In the genomic region with DNA sequence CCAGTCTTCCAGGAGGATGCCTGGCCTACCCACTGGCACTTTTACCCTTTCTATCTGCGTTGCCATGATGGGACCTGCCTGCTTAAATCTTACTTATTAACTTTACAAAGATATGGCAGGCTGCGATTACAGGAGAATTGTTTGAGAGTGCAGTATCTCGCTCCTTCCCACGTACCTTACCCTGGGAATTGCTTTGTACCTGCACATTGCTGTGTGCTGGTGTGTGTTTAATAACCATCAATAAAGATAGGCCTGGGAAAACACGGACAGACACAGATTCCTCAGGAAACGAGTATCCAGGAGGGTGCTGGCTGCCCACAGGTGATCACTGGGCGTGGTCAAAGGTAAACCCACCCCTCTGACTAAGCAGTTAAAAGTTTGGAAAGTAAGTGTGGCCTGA, we compare ENCODE assay signal across 20 mouse cellular contexts. TPM values are rescaled to one million over a fixed set of nuclear protein-coding genes. Genes with fewer than 3 reads are reported as not detected.
DNase-seq lines count a peak whose midpoint lies in the region; ATAC-seq and TF ChIP-seq lines count a peak whose summit lies in the region.
"Had no signal": no experiment of that assay in that cellular context is flagged by ENCODE, and none has a peak within 500 bp of the region (broad histone marks: within the 10 kb centered on the region; RNA-seq: fewer than 3 reads in every experiment).

No protein-coding gene starts in this region.

- intact Hi-C loops in left cerebral cortex, postnatal 36 days (cut with DNase I) = no loop called here

- no peak for DNase-seq in lung, postnatal 0 days (ENCODE audit: low spot score)
- DNase-seq in lung, adult 2 months = no peak
- DNase-seq in left cerebral cortex, postnatal 36 days (ENCODE audit: low spot score in 2 of 2) = no peak
- DNase-seq in frontal cortex, adult 2 months (ENCODE audit: extremely low spot score in 1 of 2, low spot score in 1 of 2) = no peak
- DNase-seq: adrenal gland, adult 8-10 months; adrenal gland, postnatal 36 days; cerebellum, adult 2 months; cerebellum, postnatal 10 days; forebrain, postnatal 0 days; gastrocnemius, postnatal 25 days had no signal

- TF ChIP-seq POLR2A in lung, adult 2 months (IDR thresholded peaks at IDR 0.05; ENCODE audit: borderline replicate concordance, extremely low read depth, low read depth, low read length) = no peak

- peaks cover 14% of the 10 kb centered on the region; the same call in 1 of the 2 replicates for H3K4me1 ChIP-seq in lung, postnatal 0 days (ENCODE audit: insufficient read depth, low read depth, low read length)
- H3K4me1 ChIP-seq in lung, adult 2 months (ENCODE audit: control insufficient read depth, insufficient read depth, low read length) = peaks cover 6% of the 10 kb centered on the region
- H3K4me1 ChIP-seq in intestine, embryonic 16.5 days (ENCODE audit: control insufficient read depth, insufficient read depth, low read length) = peaks cover 50% of the 10 kb centered on the region
- peaks cover 40% of the 10 kb centered on the region for H3K4me1 ChIP-seq in stomach, embryonic 15.5 days
- peaks cover 18% of the 10 kb centered on the region for H3K4me1 ChIP-seq in midbrain, embryonic 13.5 days (replicated peaks)

- ATAC-seq in lung, postnatal 0 days = no peak
- ATAC-seq in intestine, embryonic 16.5 days = peak; percentile 82
- peak; percentile 34; the same call in 1 of the 2 replicates for ATAC-seq in stomach, embryonic 15.5 days (ENCODE audit: insufficient read depth, low FRiP score, low read depth)
- ATAC-seq in midbrain, embryonic 13.5 days = no peak
- ATAC-seq: forebrain, embryonic 13.5 days; forebrain, postnatal 0 days had no signal

- TF ChIP-seq EP300 in lung, postnatal 0 days (IDR thresholded peaks at IDR 0.05) = no peak

- H3K4me3 ChIP-seq in lung, postnatal 0 days (ENCODE audit: low read depth, low read length) = no peak overlapping the region
- H3K4me3 ChIP-seq in lung, adult 2 months (replicated peaks; ENCODE audit: extremely low read depth, low read depth, low read length) = no peak overlapping the region
- peak overlapping the region; percentile 32 for H3K4me3 ChIP-seq in intestine, embryonic 16.5 days (ENCODE audit: low read length)
- no peak overlapping the region for H3K4me3 ChIP-seq in stomach, embryonic 15.5 days (replicated peaks)
- H3K4me3 ChIP-seq in midbrain, embryonic 13.5 days (replicated peaks) = no peak overlapping the region
- H3K4me3 ChIP-seq: embryonic facial prominence, embryonic 10.5 days; forebrain, embryonic 13.5 days; gastrocnemius, adult 2 months; heart, embryonic 12.5 days; hindbrain, embryonic 10.5 days had no signal

- WGBS in lung, postnatal 0 days = 56% methylated on average over 7 of the region's 7 CpGs
- WGBS in lung, adult 2 months = 72% methylated on average over 7 of the region's 7 CpGs
- WGBS in intestine, embryonic 16.5 days = 49% methylated on average over 7 of the region's 7 CpGs
- WGBS in stomach, embryonic 15.5 days = 51% methylated on average over 7 of the region's 7 CpGs
- 76% methylated on average over 7 of the region's 7 CpGs for WGBS in midbrain, embryonic 13.5 days

- H3K9me3 ChIP-seq in lung, postnatal 0 days (ENCODE audit: low read length) = no peaks in the 10 kb centered on the region
- no peaks in the 10 kb centered on the region for H3K9me3 ChIP-seq in intestine, embryonic 16.5 days (ENCODE audit: control insufficient read depth, low read length)
- H3K9me3 ChIP-seq in stomach, embryonic 15.5 days = no peaks in the 10 kb centered on the region
- no peaks in the 10 kb centered on the region for H3K9me3 ChIP-seq in midbrain, embryonic 13.5 days
- H3K9me3 ChIP-seq: embryonic facial prominence, embryonic 10.5 days; forebrain, embryonic 13.5 days; G1E; heart, embryonic 12.5 days; hindbrain, embryonic 10.5 days had no signal

- no peak for TF ChIP-seq CTCF in lung, postnatal 0 days (IDR thresholded peaks at IDR 0.05)
- TF ChIP-seq CTCF in lung, adult 2 months (IDR thresholded peaks at IDR 0.05; ENCODE audit: insufficient read depth, low read length) = no peak

- H3K27ac ChIP-seq in lung, postnatal 0 days (ENCODE audit: low read length) = peak overlapping the region; percentile 38; the same call in 1 of the 2 replicates
- peak overlapping the region; percentile 98 for H3K27ac ChIP-seq in intestine, embryonic 16.5 days (ENCODE audit: low read length)
- peak overlapping the region; percentile 79 for H3K27ac ChIP-seq in stomach, embryonic 15.5 days
- H3K27ac ChIP-seq in midbrain, embryonic 13.5 days = no peak overlapping the region
- H3K27ac ChIP-seq: embryonic facial prominence, embryonic 10.5 days; forebrain, embryonic 13.5 days; gastrocnemius, adult 2 months; hindbrain, embryonic 10.5 days had no signal

- no peaks in the 10 kb centered on the region for H3K27me3 ChIP-seq in lung, postnatal 0 days (replicated peaks; ENCODE audit: insufficient read depth, low read length)
- no peaks in the 10 kb centered on the region for H3K27me3 ChIP-seq in intestine, embryonic 16.5 days (replicated peaks; ENCODE audit: control insufficient read depth, insufficient read depth, low read length)
- no peaks in the 10 kb centered on the region for H3K27me3 ChIP-seq in stomach, embryonic 15.5 days (replicated peaks)
- peaks cover 85% of the 10 kb centered on the region for H3K27me3 ChIP-seq in midbrain, embryonic 13.5 days

- H3K4me2 ChIP-seq in lung, postnatal 0 days (replicated peaks; ENCODE audit: low read depth, low read length) = no peak overlapping the region
- peak overlapping the region; percentile 43 for H3K4me2 ChIP-seq in intestine, embryonic 16.5 days (ENCODE audit: low read depth, low read length)
- peak overlapping the region; percentile 22; the same call in 1 of the 2 replicates for H3K4me2 ChIP-seq in stomach, embryonic 15.5 days
- no peak overlapping the region for H3K4me2 ChIP-seq in midbrain, embryonic 13.5 days (replicated peaks)
- H3K4me2 ChIP-seq: forebrain, embryonic 13.5 days; heart, embryonic 12.5 days had no signal

- no peaks in the 10 kb centered on the region for H3K36me3 ChIP-seq in lung, postnatal 0 days (ENCODE audit: insufficient read depth, low read length)
- no peaks in the 10 kb centered on the region for H3K36me3 ChIP-seq in intestine, embryonic 16.5 days (ENCODE audit: control insufficient read depth, insufficient read depth, low read length)
- H3K36me3 ChIP-seq in stomach, embryonic 15.5 days = no peaks in the 10 kb centered on the region
- no peaks in the 10 kb centered on the region for H3K36me3 ChIP-seq in midbrain, embryonic 13.5 days
- H3K36me3 ChIP-seq: embryonic facial prominence, embryonic 10.5 days; G1E; heart, embryonic 12.5 days; hindbrain, embryonic 10.5 days had no signal

- H3K9ac ChIP-seq in lung, postnatal 0 days (replicated peaks; ENCODE audit: low read depth) = no peak overlapping the region
- H3K9ac ChIP-seq in intestine, embryonic 16.5 days (ENCODE audit: low read depth, low read length) = peak overlapping the region; percentile 60
- no peak overlapping the region for H3K9ac ChIP-seq in stomach, embryonic 15.5 days
- H3K9ac ChIP-seq in midbrain, embryonic 13.5 days (replicated peaks) = no peak overlapping the region
- H3K9ac ChIP-seq: forebrain, embryonic 13.5 days; forebrain, postnatal 0 days; heart, embryonic 12.5 days had no signal

RNA-seq across cellular contexts. Expression of gene Hes1, which starts 8.3 kb away (rescaled TPM):
- 89.1 and 93.9 TPM in 2 replicates for polyA plus RNA-seq in lung, postnatal 0 days (2015; fragmentation: Nextera tagmentation; extraction: Ambion mirVana)
- polyA plus RNA-seq in lung, adult 2 months (2012; rRNA removed) = 167 and 332 TPM in 2 replicates
- 25.9 and 36.1 TPM in 2 replicates for polyA plus RNA-seq in intestine, embryonic 16.5 days (2015; fragmentation: Nextera tagmentation; extraction: Ambion mirVana)
- 64.4 and 67.1 TPM in 2 replicates for polyA plus RNA-seq in stomach, embryonic 15.5 days (2015; fragmentation: Nextera tagmentation; extraction: Ambion mirVana)
- 10 to 100 TPM; 18.1 to 18.3 TPM for total RNA-seq in left cerebral cortex, postnatal 36 days (2021)
- polyA plus RNA-seq in frontal cortex, adult 2 months (2012; rRNA removed) = 25.2 and 25.6 TPM in 2 replicates
- 14.1 and 19.7 TPM in 2 replicates for polyA plus RNA-seq in midbrain, embryonic 13.5 days (2015; fragmentation: Nextera tagmentation; extraction: Ambion mirVana)
- total RNA-seq: granulocyte monocyte progenitor cell, adult 5-6 weeks had no signal

Comparison
In these comparisons a context has a peak if more than half of its experiments do, and no peak if none do; other contexts are left out.
1. ATAC-seq: peak in intestine, embryonic 16.5 days (single experiment) and stomach, embryonic 15.5 days (single experiment); none in lung, postnatal 0 days (single experiment) and midbrain, embryonic 13.5 days (single experiment).
2. H3K4me2 ChIP-seq: peak in intestine, embryonic 16.5 days (single experiment) and stomach, embryonic 15.5 days (single experiment); none in lung, postnatal 0 days (single experiment) and midbrain, embryonic 13.5 days (single experiment).